Mouse (Mus musculus) spleen, adult 2 months (tissue): ENCODE data around the gene Arhgef2.

Source experiments
- CTCF ChIP-seq: fragments of 200-500 bp; IDR thresholded peaks from 2 replicates; pipeline ENCODE4 v1.5.1; 2011; ENCODE audit warnings: mild to moderate bottlenecking, inconsistent platforms; ENCODE audit not compliant: insufficient read depth, insufficient read length, insufficient replicate concordance; ENCODE audit errors: extremely low read depth
- POLR2A ChIP-seq: fragments of 200-500 bp; IDR thresholded peaks from 2 replicates; pipeline ENCODE4 v1.6.1; 2011; ENCODE audit warnings: low read depth, low read length, inconsistent platforms

- no peak for TF ChIP-seq POLR2A
- TF ChIP-seq CTCF = no peak
Observed at GRCm38 (mm10) chr3:88628766-88629165, 23.0 kb downstream of the Arhgef2 start.
